ENCODE assay signal across 8 mouse cellular contexts in genomic region chr1:171279721-171280120, GRCm38 (mm10). TPM values are rescaled to one million over a fixed set of nuclear protein-coding genes. Genes with fewer than 3 reads are reported as not detected.
DNase-seq lines count a peak whose midpoint lies in the region; ATAC-seq and TF ChIP-seq lines count a peak whose summit lies in the region.

No protein-coding gene starts in this region.

- 66% methylated on average over 5 of the region's 5 CpGs for WGBS in kidney, embryonic 16.5 days
- WGBS in embryonic facial prominence, embryonic 14.5 days = 54% methylated on average over 5 of the region's 5 CpGs
- 66% methylated on average over 5 of the region's 5 CpGs for WGBS in intestine, embryonic 15.5 days

- H3K27ac ChIP-seq in kidney, embryonic 16.5 days (ENCODE audit: low read length) = no peak overlapping the region
- H3K27ac ChIP-seq in embryonic facial prominence, embryonic 14.5 days (replicated peaks; ENCODE audit: low read depth, low read length) = no peak overlapping the region
- peak overlapping the region; percentile 59; the same call in 1 of the 2 replicates for H3K27ac ChIP-seq in intestine, embryonic 15.5 days

- no peaks in the 10 kb centered on the region for H3K79me2 ChIP-seq in myocyte (ENCODE audit: control insufficient read depth, insufficient read depth)

- peak overlapping the region; percentile 88 for H3K4me2 ChIP-seq in kidney, embryonic 16.5 days (replicated peaks; ENCODE audit: low read depth, low read length)
- peak overlapping the region; percentile 86 for H3K4me2 ChIP-seq in embryonic facial prominence, embryonic 14.5 days (ENCODE audit: low read depth, low read length)
- peak overlapping the region; percentile 87 for H3K4me2 ChIP-seq in intestine, embryonic 15.5 days (replicated peaks)
- peak overlapping the region; percentile 82 for H3K4me2 ChIP-seq in myocyte (ENCODE audit: low read depth)

- H3K4me1 ChIP-seq in kidney, embryonic 16.5 days (ENCODE audit: insufficient read depth, low read length) = peaks cover 16% of the 10 kb centered on the region
- peaks cover 15% of the 10 kb centered on the region for H3K4me1 ChIP-seq in embryonic facial prominence, embryonic 14.5 days (ENCODE audit: control insufficient read depth, insufficient read depth, low read length)
- H3K4me1 ChIP-seq in intestine, embryonic 15.5 days (replicated peaks) = peaks cover 21% of the 10 kb centered on the region

- no peak for DNase-seq in kidney, postnatal 14 days
- DNase-seq in embryonic facial prominence, embryonic 14.5 days (ENCODE audit: low spot score) = no peak
- DNase-seq in urinary bladder, postnatal 25 days (ENCODE audit: low spot score) = no peak
- DNase-seq in adrenal gland, adult 8-10 months = no peak

- H3ac ChIP-seq in myocyte (ENCODE audit: control insufficient read depth, insufficient read length) = no peak overlapping the region

- no peak for TF ChIP-seq POLR2A in myocyte (IDR thresholded peaks at IDR 0.05; ENCODE audit: insufficient read length, low read depth)

- H3K36me3 ChIP-seq in kidney, embryonic 16.5 days (ENCODE audit: insufficient read depth, low read length) = peaks cover 56% of the 10 kb centered on the region
- peaks cover 71% of the 10 kb centered on the region for H3K36me3 ChIP-seq in embryonic facial prominence, embryonic 14.5 days (ENCODE audit: control insufficient read depth, insufficient read depth, low read length)
- peaks cover 23% of the 10 kb centered on the region for H3K36me3 ChIP-seq in intestine, embryonic 15.5 days
- H3K36me3 ChIP-seq in myocyte (ENCODE audit: control insufficient read depth, insufficient read depth) = peaks cover under 1% of the 10 kb centered on the region

- no peaks in the 10 kb centered on the region for H3K9me3 ChIP-seq in kidney, embryonic 16.5 days (ENCODE audit: low read length)
- no peaks in the 10 kb centered on the region for H3K9me3 ChIP-seq in embryonic facial prominence, embryonic 14.5 days (ENCODE audit: control insufficient read depth, low read length)
- no peaks in the 10 kb centered on the region for H3K9me3 ChIP-seq in intestine, embryonic 15.5 days

- H3K27me3 ChIP-seq in kidney, embryonic 16.5 days (ENCODE audit: insufficient read depth, low read length) = no peaks in the 10 kb centered on the region
- H3K27me3 ChIP-seq in embryonic facial prominence, embryonic 14.5 days (replicated peaks; ENCODE audit: control insufficient read depth, insufficient read depth, low read length) = no peaks in the 10 kb centered on the region
- no peaks in the 10 kb centered on the region for H3K27me3 ChIP-seq in intestine, embryonic 15.5 days (replicated peaks)
- no peaks in the 10 kb centered on the region for H3K27me3 ChIP-seq in myocyte (ENCODE audit: control insufficient read depth, insufficient read depth, insufficient read length)

- peak overlapping the region; percentile 80 for H3K4me3 ChIP-seq in kidney, embryonic 16.5 days (ENCODE audit: low read length)
- peak overlapping the region; percentile 66 for H3K4me3 ChIP-seq in embryonic facial prominence, embryonic 14.5 days (ENCODE audit: low read depth, low read length)
- H3K4me3 ChIP-seq in intestine, embryonic 15.5 days (replicated peaks) = peak overlapping the region; percentile 58
- peak overlapping the region; percentile 60 for H3K4me3 ChIP-seq in myocyte

- no peak for ATAC-seq in kidney, embryonic 16.5 days (ENCODE audit: low FRiP score, low TSS enrichment)
- no peak for ATAC-seq in embryonic facial prominence, embryonic 14.5 days (ENCODE audit: low read depth)
- no peak for ATAC-seq in intestine, embryonic 15.5 days
- no peak for ATAC-seq in cerebellum, adult (ENCODE audit: insufficient number of reproducible peaks, low FRiP score, low TSS enrichment)

- H3K9ac ChIP-seq in kidney, embryonic 16.5 days (replicated peaks; ENCODE audit: low read length) = peak overlapping the region; percentile 83
- peak overlapping the region; percentile 77 for H3K9ac ChIP-seq in embryonic facial prominence, embryonic 14.5 days (ENCODE audit: low read depth, low read length)
- H3K9ac ChIP-seq in intestine, embryonic 15.5 days = peak overlapping the region; percentile 55

TF ChIP-seq in myocyte, 11 proteins besides CTCF, POLR2A, EP300 and RAD21:
- TF ChIP-seq MYOD1 (IDR thresholded peaks at IDR 0.05; ENCODE audit: control insufficient read depth in 1 of 3, insufficient read length in 2 of 3, low read depth in 2 of 3) (no peak), CEBPB (IDR thresholded peaks at IDR 0.05; ENCODE audit: insufficient read depth, poor library complexity, severe bottlenecking) (no peak), POLR2AphosphoS2 (IDR thresholded peaks at IDR 0.05; ENCODE audit: insufficient read length, low read depth) (no peak), MAX (IDR thresholded peaks at IDR 0.05; ENCODE audit: low read depth) (no peak), TCF12 (IDR thresholded peaks at IDR 0.05; ENCODE audit: insufficient read depth, poor library complexity, severe bottlenecking) (no peak), MYOG (IDR thresholded peaks at IDR 0.05; ENCODE audit: control insufficient read depth in 1 of 3, insufficient read depth in 1 of 3, insufficient read length in 2 of 3, low read depth in 2 of 3) (no peak), REST (IDR thresholded peaks at IDR 0.05; ENCODE audit: insufficient read depth, insufficient read length) (no peak), SRF (IDR thresholded peaks at IDR 0.05; ENCODE audit: control insufficient read depth, insufficient read length, low read depth) (no peak), E2F4 (IDR thresholded peaks at IDR 0.05; ENCODE audit: insufficient read depth) (no peak)

RNA-seq across cellular contexts. Expression of gene Ppox, which starts 1.3 kb away (rescaled TPM):
- polyA plus RNA-seq in kidney, embryonic 16.5 days (2015; fragmentation: Nextera tagmentation; extraction: Ambion mirVana) = 69.2 and 77.2 TPM in 2 replicates
- 44.3 and 53.0 TPM in 2 replicates for polyA plus RNA-seq in embryonic facial prominence, embryonic 14.5 days (2014; fragmentation: Nextera tagmentation; extraction: Ambion mirVana)
- 38.7 and 40.9 TPM in 2 replicates for polyA plus RNA-seq in intestine, embryonic 15.5 days (2015; fragmentation: Nextera tagmentation; extraction: Ambion mirVana)
- polyA plus RNA-seq in myocyte (2012; fragmentation: generic; extraction: Trizol) = 11.7 TPM
- 10 to 100 TPM; 39.7 to 86.2 (median 65.6) TPM for total RNA-seq in adrenal gland, adult 8-10 months (2022)

RNA-seq across cellular contexts. Expression of gene Usp21, which starts 8.1 kb away (rescaled TPM):
- 101 and 103 TPM in 2 replicates for polyA plus RNA-seq in kidney, embryonic 16.5 days (2015; fragmentation: Nextera tagmentation; extraction: Ambion mirVana)
- polyA plus RNA-seq in embryonic facial prominence, embryonic 14.5 days (2014; fragmentation: Nextera tagmentation; extraction: Ambion mirVana) = 64.2 and 74.3 TPM in 2 replicates
- 56.0 and 57.2 TPM in 2 replicates for polyA plus RNA-seq in intestine, embryonic 15.5 days (2015; fragmentation: Nextera tagmentation; extraction: Ambion mirVana)
- polyA plus RNA-seq in myocyte (2012; fragmentation: generic; extraction: Trizol) = 21.0 TPM
- total RNA-seq in adrenal gland, adult 8-10 months (2022) = 10 to 100 TPM; 39.3 to 64.7 (median 52.0) TPM

RNA-seq across cellular contexts. Expression of gene B4galt3, which starts 9.6 kb away (rescaled TPM):
- 92.2 and 99.1 TPM in 2 replicates for polyA plus RNA-seq in kidney, embryonic 16.5 days (2015; fragmentation: Nextera tagmentation; extraction: Ambion mirVana)
- 60.2 and 64.0 TPM in 2 replicates for polyA plus RNA-seq in embryonic facial prominence, embryonic 14.5 days (2014; fragmentation: Nextera tagmentation; extraction: Ambion mirVana)
- 54.2 and 54.5 TPM in 2 replicates for polyA plus RNA-seq in intestine, embryonic 15.5 days (2015; fragmentation: Nextera tagmentation; extraction: Ambion mirVana)
- polyA plus RNA-seq in myocyte (2012; fragmentation: generic; extraction: Trizol) = 19.3 TPM
- total RNA-seq in adrenal gland, adult 8-10 months (2022) = 10 to 100 TPM; 28.5 to 44.8 (median 43.0) TPM

RNA-seq across cellular contexts. Expression of gene Ufc1, which starts 15.1 kb away (rescaled TPM):
- 102 and 111 TPM in 2 replicates for polyA plus RNA-seq in kidney, embryonic 16.5 days (2015; fragmentation: Nextera tagmentation; extraction: Ambion mirVana)
- 110 and 117 TPM in 2 replicates for polyA plus RNA-seq in embryonic facial prominence, embryonic 14.5 days (2014; fragmentation: Nextera tagmentation; extraction: Ambion mirVana)
- 103 and 108 TPM in 2 replicates for polyA plus RNA-seq in intestine, embryonic 15.5 days (2015; fragmentation: Nextera tagmentation; extraction: Ambion mirVana)
- 116 TPM for polyA plus RNA-seq in myocyte (2012; fragmentation: generic; extraction: Trizol)
- total RNA-seq in adrenal gland, adult 8-10 months (2022) = 100 to 1,000 TPM; 179 to 200 (median 194) TPM

RNA-seq across cellular contexts. Expression of gene Ndufs2, which starts 28.5 kb away (rescaled TPM):
- 311 and 368 TPM in 2 replicates for polyA plus RNA-seq in kidney, embryonic 16.5 days (2015; fragmentation: Nextera tagmentation; extraction: Ambion mirVana)
- 233 and 246 TPM in 2 replicates for polyA plus RNA-seq in embryonic facial prominence, embryonic 14.5 days (2014; fragmentation: Nextera tagmentation; extraction: Ambion mirVana)
- polyA plus RNA-seq in intestine, embryonic 15.5 days (2015; fragmentation: Nextera tagmentation; extraction: Ambion mirVana) = 304 and 326 TPM in 2 replicates
- 409 TPM for polyA plus RNA-seq in myocyte (2012; fragmentation: generic; extraction: Trizol)
- 100 to 1,000 TPM; 609 to 713 (median 672) TPM for total RNA-seq in adrenal gland, adult 8-10 months (2022)
